Mouse (Mus musculus) midbrain, embryonic 12.5 days (tissue): ENCODE results near the gene Retreg3. TPM values are rescaled to one million over a fixed set of nuclear protein-coding genes. Genes with fewer than 3 reads are reported as not detected.
A peak's percentile ranks its signal among the peaks of the same experiment; 100 is the strongest.
"Not testable (repeated sequence)": the region's sequence is repeated elsewhere in the genome, so short reads cannot be mapped to it uniquely, and the experiment has no call there.

ENCODE experiments used
- ATAC-seq: fragments of 200-750 bp; cut with Nextera tagmentation; 2 replicates; pipeline ENCODE4 v1.8.0; 2017; ENCODE audit warnings: low read depth, moderate TSS enrichment, moderate library complexity; ENCODE audit not compliant: low FRiP score
- H3K27ac ChIP-seq: fragments of 300-500 bp; sonication (generic); replicated peaks from 2 replicates; pipeline ENCODE4 v1.5.1; 2016; ENCODE audit warnings: mild to moderate bottlenecking
- H3K27me3 ChIP-seq: fragments of 300-500 bp; sonication (generic); 2 replicates; pipeline ENCODE4 v1.6.1; 2016; ENCODE audit warnings: mild to moderate bottlenecking
- H3K36me3 ChIP-seq: fragments of 300-500 bp; sonication (generic); 2 replicates; pipeline ENCODE4 v1.6.1; 2016
- H3K4me1 ChIP-seq: fragments of 300-500 bp; sonication (generic); 2 replicates; pipeline ENCODE4 v1.6.1; 2016
- H3K4me2 ChIP-seq: fragments of 300-500 bp; sonication (generic); replicated peaks from 2 replicates; pipeline ENCODE4 v1.6.1; 2016; ENCODE audit warnings: mild to moderate bottlenecking, moderate library complexity
- H3K4me3 ChIP-seq: fragments of 300-500 bp; sonication (generic); 2 replicates; pipeline ENCODE4 v1.5.1; 2016; ENCODE audit warnings: mild to moderate bottlenecking
- H3K9ac ChIP-seq: fragments of 300-500 bp; sonication (generic); replicated peaks from 2 replicates; pipeline ENCODE4 v1.6.1; 2016; ENCODE audit warnings: mild to moderate bottlenecking, moderate library complexity
- H3K9me3 ChIP-seq: fragments of 300-500 bp; sonication (generic); 2 replicates; pipeline ENCODE4 v1.6.1; 2016; ENCODE audit warnings: mild to moderate bottlenecking
- WGBS: fragments of 180-500 bp; shearing (Covaris S2); methylation state at CpG from one replicate; pipeline ENCODE4 v1.1.7; 2016; 5-methylcytosine and 5-hydroxymethylcytosine counted together
- polyA plus RNA-seq: library from polyadenylated mRNA; unstranded; fragments of >200 nt; fragmentation: Nextera tagmentation; extraction: Ambion mirVana; gene quantifications from 2 replicates; pipeline ENCODE4 v1.2.1, GENCODE M21; 2016

Retreg3 gene
- polyA plus RNA-seq, 1 experiment from 2014 or later = 23.1 TPM

DNA sequence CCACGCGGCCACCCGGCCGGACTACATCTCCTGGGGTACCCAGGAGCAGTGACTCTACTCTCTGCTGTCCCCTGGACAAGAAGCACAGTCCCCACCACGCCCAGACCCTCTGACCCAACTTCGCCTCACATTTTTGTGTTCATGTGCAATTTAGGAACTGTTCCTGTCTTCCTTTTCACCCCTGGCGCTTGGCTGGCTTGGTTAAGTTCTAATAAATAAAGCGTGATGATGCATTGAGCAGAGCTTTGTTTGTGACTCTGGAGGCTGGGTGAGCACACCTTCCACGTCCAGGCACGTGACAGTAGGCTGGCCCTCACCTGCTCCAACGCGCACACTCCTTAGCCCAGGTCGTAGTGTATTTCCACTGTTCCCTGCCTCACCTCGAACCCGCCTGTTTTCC, 41.9 kb upstream of the Retreg3 start:
- no peak overlapping the region for H3K4me2 ChIP-seq
- H3K4me1 ChIP-seq = peaks cover 11% of the 10 kb centered on the region
- H3K27ac ChIP-seq = no peak overlapping the region
- no peak overlapping the region for H3K4me3 ChIP-seq
- no peak for ATAC-seq
- peaks cover 19% of the 10 kb centered on the region for H3K36me3 ChIP-seq
- H3K27me3 ChIP-seq = peaks cover 82% of the 10 kb centered on the region
- H3K9me3 ChIP-seq = no peaks in the 10 kb centered on the region
- no peak overlapping the region for H3K9ac ChIP-seq
- 90% methylated on average over 15 of the region's 15 CpGs for WGBS

GRCm38 (mm10) chr11:101160981-101161505, 41.4 kb upstream of the Retreg3 start:
- not testable (repeated sequence) for H3K9ac ChIP-seq, H3K27ac ChIP-seq, H3K4me2 ChIP-seq, ATAC-seq, H3K9me3 ChIP-seq, H3K4me3 ChIP-seq
- peaks cover 15% of the 10 kb centered on the region for H3K36me3 ChIP-seq
- H3K4me1 ChIP-seq = peaks cover 15% of the 10 kb centered on the region
- peaks cover 82% of the 10 kb centered on the region for H3K27me3 ChIP-seq
- 67% methylated on average over 8 of the region's 8 CpGs for WGBS

GRCm38 (mm10) chr11:101160151-101160550, 40.5 kb upstream of the Retreg3 start:
- H3K27me3 ChIP-seq = peaks cover 76% of the 10 kb centered on the region
- 87% methylated on average over 9 of the region's 10 CpGs for WGBS

DNA sequence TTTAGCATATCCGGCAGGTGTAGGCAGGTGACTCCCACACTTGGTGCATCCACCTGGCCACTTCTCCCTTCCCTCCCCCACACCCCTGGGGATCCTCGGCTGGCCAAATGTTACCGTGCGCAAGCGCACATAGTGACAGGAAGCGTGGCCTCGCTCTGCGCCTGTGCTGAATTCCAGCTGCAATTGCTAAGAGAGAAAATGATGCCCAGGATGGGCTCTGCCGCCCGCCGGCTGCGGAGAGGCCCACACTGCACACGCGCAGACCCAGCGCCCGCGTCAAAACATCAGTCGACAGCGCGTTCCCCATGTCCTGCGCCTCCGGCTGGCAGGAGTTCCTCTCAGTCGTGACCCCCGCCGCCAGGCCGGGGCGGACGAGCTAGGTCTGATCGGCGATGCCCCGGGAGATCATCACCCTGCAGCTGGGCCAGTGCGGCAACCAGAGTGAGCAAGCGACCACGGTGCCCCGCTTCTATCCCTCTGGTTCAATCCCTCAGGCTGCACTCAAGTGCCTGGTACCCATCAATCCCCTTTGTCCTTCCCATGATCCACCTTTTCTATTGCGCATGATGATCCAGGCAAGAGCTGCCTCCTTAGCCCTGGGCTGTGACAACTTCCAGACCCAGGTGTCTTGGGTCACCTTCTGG, 36.2 kb upstream of the Retreg3 start, which contains the start of gene Tubg2:
Gene Tubg2 (plus strand): TSS at position 180 of the 644 bp plus-strand sequence.
- H3K36me3 ChIP-seq = no peaks in the 10 kb centered on the region
- peak within 1 kb of the TSS; percentile 65 for H3K4me2 ChIP-seq
- peak within 1 kb of the TSS; percentile 83 for H3K27ac ChIP-seq
- peak within 1 kb of the TSS; percentile 64 for H3K9ac ChIP-seq
- H3K9me3 ChIP-seq = no peaks in the 10 kb centered on the region
- 2% methylated on average over 36 of the region's 36 CpGs for WGBS
- peaks cover 37% of the 10 kb centered on the region for H3K27me3 ChIP-seq
- peak; percentile 41; the same call in 1 of the 2 replicates for ATAC-seq
- peaks cover 12% of the 10 kb centered on the region for H3K4me1 ChIP-seq
- H3K4me3 ChIP-seq = peak within 1 kb of the TSS; percentile 43

More at GRCm38 (mm10) chr11:101160151-101160550, 40.5 kb upstream of the Retreg3 start:
- Histone ChIP-seq H3K4me1 (peaks cover 22% of the 10 kb centered on the region), H3K36me3 (peaks cover 14% of the 10 kb centered on the region)
- not testable (repeated sequence) for H3K4me3 ChIP-seq, ATAC-seq, H3K4me2 ChIP-seq, H3K27ac ChIP-seq, H3K9me3 ChIP-seq, H3K9ac ChIP-seq

DNA sequence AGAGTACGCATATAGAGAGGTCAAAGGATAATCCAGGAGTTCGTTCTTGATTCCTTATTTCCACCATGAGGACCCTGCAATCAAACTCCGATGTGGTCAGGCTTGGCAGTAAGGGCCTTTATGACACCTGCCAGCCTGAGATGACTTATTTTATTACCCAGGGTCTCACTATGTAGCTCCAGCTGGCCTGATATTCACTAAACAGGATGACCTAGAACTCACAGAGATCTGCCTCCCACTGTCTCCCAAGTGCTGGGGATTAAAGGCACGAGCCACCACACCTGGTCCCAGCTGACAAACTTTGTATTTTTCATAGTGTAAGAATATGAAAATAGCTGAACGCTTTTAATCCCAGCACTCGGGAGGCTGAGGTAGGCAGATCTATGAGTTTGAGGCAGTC, 35.5 kb upstream of the Retreg3 start:
- H3K27ac ChIP-seq = no peak overlapping the region
- H3K9ac ChIP-seq = no peak overlapping the region
- peaks cover 32% of the 10 kb centered on the region for H3K27me3 ChIP-seq
- no peak for ATAC-seq
- WGBS = 66% methylated on average over 6 of the region's 6 CpGs
- H3K36me3 ChIP-seq = no peaks in the 10 kb centered on the region
- peak overlapping the region; percentile 65; the same call in 1 of the 2 replicates for H3K4me2 ChIP-seq
- no peaks in the 10 kb centered on the region for H3K9me3 ChIP-seq
- no peak overlapping the region; the same call in 1 of the 2 replicates for H3K4me3 ChIP-seq
- peaks cover 12% of the 10 kb centered on the region for H3K4me1 ChIP-seq

- H3K27me3 ChIP-seq = peaks cover 29% of the 10 kb centered on the region
- no peak for ATAC-seq
- H3K4me3 ChIP-seq = no peak overlapping the region
- H3K9ac ChIP-seq = no peak overlapping the region
- H3K9me3 ChIP-seq = no peaks in the 10 kb centered on the region
- no peaks in the 10 kb centered on the region for H3K36me3 ChIP-seq
- no peak overlapping the region for H3K27ac ChIP-seq
- H3K4me1 ChIP-seq = peaks cover 14% of the 10 kb centered on the region
- H3K4me2 ChIP-seq = no peak overlapping the region
These were observed 35.0 kb upstream of the Retreg3 start for GRCm38 (mm10) chr11:101154648-101155047.

DNA sequence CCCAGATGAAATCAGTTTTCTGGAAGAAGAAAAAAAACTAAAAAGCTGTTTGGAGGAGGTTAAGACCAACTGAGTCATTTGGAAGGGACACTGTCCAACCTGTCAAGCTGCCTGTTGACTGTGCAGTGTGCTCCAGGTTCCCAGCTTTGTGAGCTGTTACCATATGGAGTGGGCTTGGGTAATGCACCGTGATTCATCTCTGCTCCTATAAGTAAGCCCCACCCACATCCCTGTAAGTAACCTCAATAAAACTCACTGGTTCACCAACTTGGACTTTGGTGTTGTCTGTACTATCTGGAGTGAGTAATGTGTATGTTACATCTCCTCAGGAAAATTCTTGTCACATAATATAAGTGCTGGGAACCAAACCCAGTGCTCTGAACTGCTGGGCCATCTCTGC, 33.1 kb upstream of the Retreg3 start:
- 68% methylated on average over 1 of the region's 1 CpGs for WGBS
- no peaks in the 10 kb centered on the region for H3K9me3 ChIP-seq
- H3K4me3 ChIP-seq = no peak overlapping the region
- no peak overlapping the region for H3K9ac ChIP-seq
- no peak for ATAC-seq
- H3K27me3 ChIP-seq = peaks cover 22% of the 10 kb centered on the region
- peaks cover 22% of the 10 kb centered on the region for H3K4me1 ChIP-seq
- no peak overlapping the region for H3K4me2 ChIP-seq
- no peak overlapping the region for H3K27ac ChIP-seq
- H3K36me3 ChIP-seq = no peaks in the 10 kb centered on the region

GRCm38 (mm10) chr11:101151063-101151462, 31.4 kb upstream of the Retreg3 start:
- no peak overlapping the region for H3K4me2 ChIP-seq

GRCm38 (mm10) chr11:101149178-101150105, 29.7 kb upstream of the Retreg3 start:
- H3K36me3 ChIP-seq = no peaks in the 10 kb centered on the region
- H3K4me3 ChIP-seq = no peak overlapping the region
- H3K9me3 ChIP-seq = no peaks in the 10 kb centered on the region
- no peak overlapping the region for H3K4me2 ChIP-seq
- ATAC-seq = no peak
- H3K27me3 ChIP-seq = no peaks in the 10 kb centered on the region
- WGBS = 65% methylated on average over 9 of the region's 9 CpGs
- H3K27ac ChIP-seq = 0 out of 2 replicates have a peak overlapping the region, but pooled peaks have one; percentile 5
- H3K9ac ChIP-seq = no peak overlapping the region
- H3K4me1 ChIP-seq = peaks cover 14% of the 10 kb centered on the region

More at GRCm38 (mm10) chr11:101151063-101151462, 31.4 kb upstream of the Retreg3 start:
- H3K36me3 ChIP-seq = no peaks in the 10 kb centered on the region
- H3K9me3 ChIP-seq = no peaks in the 10 kb centered on the region
- H3K4me3 ChIP-seq = no peak overlapping the region
- ATAC-seq = no peak
- peaks cover 7% of the 10 kb centered on the region; the same call in 1 of the 2 replicates for H3K27me3 ChIP-seq
- no peak overlapping the region for H3K9ac ChIP-seq
- H3K4me1 ChIP-seq = peaks cover 23% of the 10 kb centered on the region
- no peak overlapping the region for H3K27ac ChIP-seq
- 44% methylated on average over 2 of the region's 2 CpGs for WGBS

- H3K9me3 ChIP-seq = no peaks in the 10 kb centered on the region
- no peaks in the 10 kb centered on the region for H3K27me3 ChIP-seq
- no peak overlapping the region for H3K9ac ChIP-seq
- no peak overlapping the region for H3K4me2 ChIP-seq
- H3K36me3 ChIP-seq = no peaks in the 10 kb centered on the region
- ATAC-seq = no peak
- WGBS = 74% methylated on average over 10 of the region's 10 CpGs
- H3K27ac ChIP-seq = 0 out of 2 replicates have a peak overlapping the region, but pooled peaks have one; percentile 5
- peaks cover 17% of the 10 kb centered on the region for H3K4me1 ChIP-seq
- H3K4me3 ChIP-seq = no peak overlapping the region
These were observed 29.1 kb upstream of the Retreg3 start for GRCm38 (mm10) chr11:101148751-101149150.

DNA sequence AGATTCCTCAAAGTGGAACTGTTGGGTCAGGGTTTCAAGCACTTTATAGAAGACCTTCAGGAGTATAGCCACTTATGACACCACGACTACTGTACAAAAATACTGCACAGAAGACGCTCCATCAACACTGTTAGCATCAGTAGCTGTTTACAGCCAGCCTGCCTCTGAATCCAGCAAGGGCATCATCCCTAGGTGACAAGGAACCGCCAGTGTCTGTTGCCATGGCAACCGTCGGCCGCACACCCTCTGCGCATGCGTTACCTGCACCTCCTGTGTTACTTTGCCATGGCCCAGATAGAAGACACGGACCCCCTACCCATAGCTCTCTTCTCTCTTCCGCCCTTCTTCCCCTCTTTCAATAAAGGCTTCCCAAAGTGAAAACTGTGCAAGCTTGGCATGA, 26.7 kb upstream of the Retreg3 start:
- Histone ChIP-seq H3K9ac (no peak overlapping the region), H3K9me3 (no peaks in the 10 kb centered on the region), H3K27ac (peak overlapping the region; percentile 44; the same call in 1 of the 2 replicates), H3K4me1 (peaks cover 22% of the 10 kb centered on the region), H3K27me3 (peaks cover 6% of the 10 kb centered on the region), H3K4me3 (no peak overlapping the region), H3K36me3 (no peaks in the 10 kb centered on the region), H3K4me2 (peak overlapping the region; percentile 9; the same call in 1 of the 2 replicates)
- 17% methylated on average over 10 of the region's 10 CpGs for WGBS
- ATAC-seq = no peak
